Mouse (Mus musculus) neural tube, embryonic 15.5 days (tissue): Measurements from ENCODE around the gene Mif4gd. TPM values are rescaled to one million over a fixed set of nuclear protein-coding genes. Genes with fewer than 3 reads are reported as not detected.

Source experiments
- ATAC-seq: fragments of 200-750 bp; cut with Nextera tagmentation; 2 replicates; pipeline ENCODE4 v1.8.0; 2017; ENCODE audit warnings: mild to moderate bottlenecking, moderate TSS enrichment, moderate library complexity; ENCODE audit not compliant: low FRiP score
- H3K27ac ChIP-seq: fragments of 300-500 bp; sonication (generic); replicated peaks from 2 replicates; pipeline ENCODE4 v1.5.1; 2015; ENCODE audit warnings: mild to moderate bottlenecking, inconsistent platforms
- H3K27me3 ChIP-seq: fragments of 300-500 bp; sonication (generic); replicated peaks from 2 replicates; pipeline ENCODE4 v1.6.1; 2015; ENCODE audit warnings: inconsistent platforms
- H3K36me3 ChIP-seq: fragments of 300-500 bp; sonication (generic); 2 replicates; pipeline ENCODE4 v1.6.1; 2015; ENCODE audit warnings: inconsistent platforms
- H3K4me1 ChIP-seq: fragments of 300-500 bp; sonication (generic); 2 replicates; pipeline ENCODE4 v1.6.1; 2015; ENCODE audit warnings: inconsistent platforms
- H3K4me2 ChIP-seq: fragments of 300-500 bp; sonication (generic); 2 replicates; pipeline ENCODE4 v1.6.1; 2015; ENCODE audit warnings: inconsistent platforms, mild to moderate bottlenecking, moderate library complexity
- H3K4me3 ChIP-seq: fragments of 300-500 bp; sonication (generic); replicated peaks from 2 replicates; pipeline ENCODE4 v1.5.1; 2015; ENCODE audit warnings: mild to moderate bottlenecking, inconsistent platforms
- H3K9ac ChIP-seq: fragments of 300-500 bp; sonication (generic); replicated peaks from 2 replicates; pipeline ENCODE4 v1.6.1; 2015; ENCODE audit warnings: mild to moderate bottlenecking, inconsistent platforms
- H3K9me3 ChIP-seq: fragments of 300-500 bp; sonication (generic); replicated peaks from 2 replicates; pipeline ENCODE4 v1.6.1; 2016; ENCODE audit warnings: inconsistent platforms
- WGBS: fragments of 180-500 bp; shearing (Covaris S2); methylation state at CpG from one replicate; pipeline ENCODE4 v1.1.7; 2015; ENCODE audit warnings: mixed read lengths; 5-methylcytosine and 5-hydroxymethylcytosine counted together
- polyA plus RNA-seq: library from polyadenylated mRNA; unstranded; fragments of >200 nt; fragmentation: Nextera tagmentation; extraction: Ambion mirVana; gene quantifications from 2 replicates; pipeline ENCODE4 v1.2.1, GENCODE M21; 2015

Mif4gd gene
- polyA plus RNA-seq, 1 experiment from 2014 or later: 11.5 TPM

- H3K27me3 ChIP-seq: 0 out of 2 replicates have a peak, but pooled peaks cover 14% of the 10 kb centered on the region
- no peak for ATAC-seq
- no peak overlapping the region for H3K4me2 ChIP-seq
- 66% methylated on average over 3 of the region's 3 CpGs for WGBS
- peaks cover 34% of the 10 kb centered on the region for H3K4me1 ChIP-seq
- H3K9ac ChIP-seq: no peak overlapping the region
- H3K27ac ChIP-seq: no peak overlapping the region
- H3K9me3 ChIP-seq: no peaks in the 10 kb centered on the region
- peaks cover 43% of the 10 kb centered on the region for H3K36me3 ChIP-seq
- no peak overlapping the region for H3K4me3 ChIP-seq
These were observed 3.2 kb downstream of the Mif4gd start for GRCm38 (mm10) chr11:115609576-115609975.

GRCm38 (mm10) chr11:115608421-115609399 is 4.1 kb downstream of the Mif4gd start:
- H3K27ac ChIP-seq: no peak overlapping the region
- no peak overlapping the region for H3K9ac ChIP-seq
- ATAC-seq: no peak

GRCm38 (mm10) chr11:115606733-115607132 is 6.0 kb downstream of the Mif4gd start:
- no peak for ATAC-seq
- H3K9ac ChIP-seq: no peak overlapping the region
- H3K9me3 ChIP-seq: no peaks in the 10 kb centered on the region
- 0 out of 2 replicates have a peak, but pooled peaks cover 3% of the 10 kb centered on the region for H3K27me3 ChIP-seq
- no peak overlapping the region for H3K4me3 ChIP-seq
- H3K27ac ChIP-seq: no peak overlapping the region
- peaks cover 40% of the 10 kb centered on the region for H3K36me3 ChIP-seq
- 96% methylated on average over 18 of the region's 18 CpGs for WGBS
- H3K4me2 ChIP-seq: no peak overlapping the region
- H3K4me1 ChIP-seq: peaks cover 34% of the 10 kb centered on the region

More at GRCm38 (mm10) chr11:115608421-115609399, 4.1 kb downstream of the Mif4gd start:
- H3K4me3 ChIP-seq: no peak overlapping the region
- peaks cover 36% of the 10 kb centered on the region for H3K4me1 ChIP-seq
- no peak overlapping the region for H3K4me2 ChIP-seq
- no peaks in the 10 kb centered on the region for H3K9me3 ChIP-seq
- 76% methylated on average over 23 of the region's 23 CpGs for WGBS
- 0 out of 2 replicates have a peak, but pooled peaks cover 6% of the 10 kb centered on the region for H3K27me3 ChIP-seq
- peaks cover 40% of the 10 kb centered on the region for H3K36me3 ChIP-seq

GRCm38 (mm10) chr11:115604304-115604696 is 8.5 kb downstream of the Mif4gd start:
- H3K4me1 ChIP-seq: peaks cover 38% of the 10 kb centered on the region
- 0% methylated on average over 26 of the region's 26 CpGs for WGBS
- ATAC-seq: peak; percentile 48; the same call in 1 of the 2 replicates

GRCm38 (mm10) chr11:115603476-115604303 is 9.1 kb downstream of the Mif4gd start, which contains the start of the genes Mrps7 and Gga3:
Gene Mrps7, plus strand, starts transcription at chr11:115603925.
Gene Gga3, minus strand, starts transcription at chr11:115604051.
- Histone ChIP-seq H3K4me1 (peaks cover 38% of the 10 kb centered on the region), H3K27me3 (no peaks in the 10 kb centered on the region), H3K36me3 (peaks cover 39% of the 10 kb centered on the region), H3K9me3 (no peaks in the 10 kb centered on the region), H3K9ac (peak within 1 kb of the TSS; percentile 94), H3K4me3 (peak within 1 kb of the TSS; percentile 67), H3K27ac (peak within 1 kb of the TSS; percentile 95), H3K4me2 (peak within 1 kb of the TSS; percentile 92)
- under 1% methylated on average over 79 of the region's 93 CpGs for WGBS
- peak; percentile 96 for ATAC-seq

More at GRCm38 (mm10) chr11:115604304-115604696, 8.5 kb downstream of the Mif4gd start:
- peak overlapping the region; percentile 95 for H3K27ac ChIP-seq
- peak overlapping the region; percentile 67 for H3K4me3 ChIP-seq
- no peaks in the 10 kb centered on the region for H3K9me3 ChIP-seq
- peaks cover 45% of the 10 kb centered on the region for H3K36me3 ChIP-seq
- no peaks in the 10 kb centered on the region for H3K27me3 ChIP-seq
- H3K9ac ChIP-seq: peak overlapping the region; percentile 94
- H3K4me2 ChIP-seq: peak overlapping the region; percentile 92

- no peak for ATAC-seq
- Histone ChIP-seq H3K36me3 (peaks cover 33% of the 10 kb centered on the region), H3K27ac (peak overlapping the region; percentile 95), H3K9me3 (no peaks in the 10 kb centered on the region), H3K27me3 (no peaks in the 10 kb centered on the region), H3K9ac (peak overlapping the region; percentile 94), H3K4me1 (peaks cover 38% of the 10 kb centered on the region), H3K4me2 (peak overlapping the region; percentile 92), H3K4me3 (peak overlapping the region; percentile 67)
- WGBS: 4% methylated on average over 15 of the region's 15 CpGs
These were observed 9.7 kb downstream of the Mif4gd start for GRCm38 (mm10) chr11:115603128-115603475.

- no peak overlapping the region for H3K4me2 ChIP-seq
- no peaks in the 10 kb centered on the region for H3K27me3 ChIP-seq
- H3K9ac ChIP-seq: no peak overlapping the region
- H3K9me3 ChIP-seq: no peaks in the 10 kb centered on the region
- no peak overlapping the region for H3K27ac ChIP-seq
- WGBS: over 99% methylated on average over 4 of the region's 4 CpGs
- ATAC-seq: no peak
- no peak overlapping the region for H3K4me3 ChIP-seq
- H3K4me1 ChIP-seq: peaks cover 38% of the 10 kb centered on the region
- H3K36me3 ChIP-seq: peaks cover 27% of the 10 kb centered on the region
These were observed 11.6 kb downstream of the Mif4gd start for GRCm38 (mm10) chr11:115601174-115601573.

- H3K4me3 ChIP-seq: no peak overlapping the region
- no peaks in the 10 kb centered on the region for H3K27me3 ChIP-seq
- H3K4me1 ChIP-seq: peaks cover 35% of the 10 kb centered on the region
- H3K9me3 ChIP-seq: no peaks in the 10 kb centered on the region
- no peak for ATAC-seq
- H3K27ac ChIP-seq: no peak overlapping the region
- no peak overlapping the region for H3K9ac ChIP-seq
- peaks cover 27% of the 10 kb centered on the region for H3K36me3 ChIP-seq
- WGBS: 96% methylated on average over 15 of the region's 15 CpGs
- no peak overlapping the region for H3K4me2 ChIP-seq
These were observed 12.0 kb downstream of the Mif4gd start for GRCm38 (mm10) chr11:115600743-115601142.

- no peaks in the 10 kb centered on the region for H3K9me3 ChIP-seq
- no peak for ATAC-seq
- H3K27ac ChIP-seq: no peak overlapping the region
- no peak overlapping the region for H3K4me2 ChIP-seq
- H3K4me3 ChIP-seq: no peak overlapping the region
- H3K4me1 ChIP-seq: peaks cover 25% of the 10 kb centered on the region
- H3K9ac ChIP-seq: no peak overlapping the region
- WGBS: 88% methylated on average over 7 of the region's 7 CpGs
- peaks cover 29% of the 10 kb centered on the region for H3K36me3 ChIP-seq
- H3K27me3 ChIP-seq: no peaks in the 10 kb centered on the region
These were observed 13.0 kb downstream of the Mif4gd start for GRCm38 (mm10) chr11:115599722-115600121.

GRCm38 (mm10) chr11:115598309-115598708 is 14.5 kb downstream of the Mif4gd start:
- no peaks in the 10 kb centered on the region for H3K9me3 ChIP-seq
- no peak overlapping the region for H3K4me2 ChIP-seq
- H3K36me3 ChIP-seq: peaks cover 40% of the 10 kb centered on the region
- 83% methylated on average over 4 of the region's 4 CpGs for WGBS
- H3K27ac ChIP-seq: no peak overlapping the region
- no peak overlapping the region for H3K4me3 ChIP-seq
- ATAC-seq: no peak
- H3K9ac ChIP-seq: no peak overlapping the region
- peaks cover 21% of the 10 kb centered on the region for H3K4me1 ChIP-seq
- H3K27me3 ChIP-seq: no peaks in the 10 kb centered on the region

GRCm38 (mm10) chr11:115595209-115595608 is 17.6 kb downstream of the Mif4gd start:
- Histone ChIP-seq H3K27ac (no peak overlapping the region), H3K4me3 (no peak overlapping the region), H3K27me3 (no peaks in the 10 kb centered on the region), H3K9me3 (no peaks in the 10 kb centered on the region), H3K4me1 (no peaks in the 10 kb centered on the region), H3K36me3 (peaks cover 64% of the 10 kb centered on the region), H3K4me2 (no peak overlapping the region), H3K9ac (no peak overlapping the region)
- WGBS: 96% methylated on average over 3 of the region's 3 CpGs
- ATAC-seq: no peak
